In the genomic region with DNA sequence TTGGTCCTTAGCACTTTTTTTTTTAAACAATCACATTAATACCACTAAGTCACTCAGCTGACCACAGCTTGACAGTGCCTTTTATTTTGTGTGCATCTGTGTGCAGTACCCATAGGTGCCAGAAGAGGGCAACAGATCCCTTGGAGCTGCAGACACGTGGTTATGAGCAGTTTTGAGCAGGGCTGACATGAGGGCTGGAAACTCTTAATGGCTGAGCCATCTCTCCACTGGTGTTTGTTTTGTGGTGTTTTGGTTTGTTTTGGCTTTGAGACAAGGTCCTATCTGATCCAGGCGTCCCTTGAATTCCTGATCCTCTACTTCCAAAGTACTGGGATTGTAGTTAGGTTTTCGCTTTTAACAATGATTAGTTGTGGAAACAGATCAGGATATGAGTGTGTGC, we compare ENCODE assay signal across 10 mouse cellular contexts. TPM values are rescaled to one million over a fixed set of nuclear protein-coding genes. Genes with fewer than 3 reads are reported as not detected.
A peak's percentile ranks its signal among the peaks of the same experiment; 100 is the strongest.
DNase-seq lines count a peak whose midpoint lies in the region; ATAC-seq lines count a peak whose summit lies in the region.
"Had no signal": no experiment of that assay in that cellular context is flagged by ENCODE, and none has a peak within 500 bp of the region (broad histone marks: within the 10 kb centered on the region; RNA-seq: fewer than 3 reads in every experiment).

No protein-coding gene starts in this region.

- ATAC-seq in forebrain, embryonic 11.5 days (replicated peaks; ENCODE audit: low FRiP score), result no peak
- no peak for ATAC-seq in forebrain, embryonic 15.5 days (replicated peaks)
- ATAC-seq in monocyte, adult 5-6 weeks (replicated peaks; ENCODE audit: insufficient number of reproducible peaks, low FRiP score, low TSS enrichment, poor library complexity, severe bottlenecking), result peak; percentile 60; the same call in 1 of the 2 replicates

- WGBS in forebrain, embryonic 11.5 days, result 59% methylated on average over 3 of the region's 3 CpGs
- 67% methylated on average over 3 of the region's 3 CpGs for WGBS in forebrain, embryonic 15.5 days

- no peak overlapping the region for H3K4me3 ChIP-seq in forebrain, embryonic 11.5 days (ENCODE audit: low read depth, low read length)
- H3K4me3 ChIP-seq in forebrain, embryonic 15.5 days, result no peak overlapping the region
- H3K4me3 ChIP-seq: stomach, embryonic 15.5 days had no signal

- no peak overlapping the region for H3K9ac ChIP-seq in forebrain, embryonic 11.5 days (ENCODE audit: low read length)
- H3K9ac ChIP-seq in forebrain, embryonic 15.5 days (replicated peaks), result no peak overlapping the region
- H3K9ac ChIP-seq: stomach, embryonic 15.5 days had no signal

- H3K27ac ChIP-seq in forebrain, embryonic 11.5 days (ENCODE audit: low read depth, low read length), result no peak overlapping the region
- no peak overlapping the region for H3K27ac ChIP-seq in forebrain, embryonic 15.5 days (replicated peaks)
- H3K27ac ChIP-seq: stomach, embryonic 15.5 days had no signal

- H3K4me1 ChIP-seq in forebrain, embryonic 11.5 days (replicated peaks; ENCODE audit: control insufficient read depth, insufficient read depth, low read length), result no peaks in the 10 kb centered on the region
- no peaks in the 10 kb centered on the region for H3K4me1 ChIP-seq in forebrain, embryonic 15.5 days
- H3K4me1 ChIP-seq: stomach, embryonic 15.5 days had no signal

- peak; percentile 70 for DNase-seq in forebrain, embryonic 11.5 days (ENCODE audit: low spot score)
- peak; percentile 29 for DNase-seq in spleen, adult 12 weeks (ENCODE audit: low spot score)
- DNase-seq in spleen, postnatal 36 days (ENCODE audit: low spot score in 2 of 2), result no peak
- peak; percentile 61 for DNase-seq in forelimb bud, embryonic 11.5 days (ENCODE audit: low read depth, low spot score)
- no peak for DNase-seq in frontal cortex, postnatal 36 days (ENCODE audit: low spot score in 2 of 2)
- no peak for DNase-seq in ovary, postnatal 10 days (ENCODE audit: low spot score)

- H3K36me3 ChIP-seq in forebrain, embryonic 11.5 days (ENCODE audit: control insufficient read depth, insufficient read depth, low read length), result no peaks in the 10 kb centered on the region
- no peaks in the 10 kb centered on the region for H3K36me3 ChIP-seq in forebrain, embryonic 15.5 days
- H3K36me3 ChIP-seq: stomach, embryonic 15.5 days had no signal

- no peak overlapping the region for H3K4me2 ChIP-seq in forebrain, embryonic 11.5 days (ENCODE audit: low read depth, low read length, severe bottlenecking)
- no peak overlapping the region for H3K4me2 ChIP-seq in forebrain, embryonic 15.5 days (replicated peaks)
- H3K4me2 ChIP-seq: stomach, embryonic 15.5 days had no signal

- H3K27me3 ChIP-seq in forebrain, embryonic 11.5 days (ENCODE audit: control insufficient read depth, insufficient read depth, low read length), result no peaks in the 10 kb centered on the region
- H3K27me3 ChIP-seq in forebrain, embryonic 15.5 days, result no peaks in the 10 kb centered on the region
- H3K27me3 ChIP-seq: stomach, embryonic 15.5 days had no signal

- no peaks in the 10 kb centered on the region; the same call in 1 of the 2 replicates for H3K9me3 ChIP-seq in forebrain, embryonic 11.5 days (ENCODE audit: control insufficient read depth, low read length)
- no peaks in the 10 kb centered on the region for H3K9me3 ChIP-seq in forebrain, embryonic 15.5 days
- H3K9me3 ChIP-seq: stomach, embryonic 15.5 days had no signal

RNA-seq across cellular contexts. Expression of a gene that starts 8.2 kb away (rescaled TPM):
- polyA plus RNA-seq in forebrain, embryonic 11.5 days (2014; fragmentation: Nextera tagmentation; extraction: Ambion mirVana), result not detected in 2 replicates
- polyA plus RNA-seq in forebrain, embryonic 15.5 days (2015; fragmentation: Nextera tagmentation; extraction: Ambion mirVana), result not detected in 2 replicates
- not detected in 3 replicates for total RNA-seq in monocyte, adult 5-6 weeks (2017)
- total RNA-seq: left cerebral cortex, postnatal 14 days had no signal

RNA-seq across cellular contexts. Expression of a gene that starts 8.3 kb away (rescaled TPM):
- polyA plus RNA-seq in forebrain, embryonic 11.5 days (2014; fragmentation: Nextera tagmentation; extraction: Ambion mirVana), result 26.7 and 28.5 TPM in 2 replicates
- 14.8 and 23.3 TPM in 2 replicates for polyA plus RNA-seq in forebrain, embryonic 15.5 days (2015; fragmentation: Nextera tagmentation; extraction: Ambion mirVana)
- 0.96 to 6.9 TPM (median 4.4 TPM) in 3 replicates for total RNA-seq in monocyte, adult 5-6 weeks (2017)

RNA-seq across cellular contexts. Expression of a gene that starts 15.0 kb away (rescaled TPM):
- 66.1 and 75.0 TPM in 2 replicates for polyA plus RNA-seq in forebrain, embryonic 11.5 days (2014; fragmentation: Nextera tagmentation; extraction: Ambion mirVana)
- polyA plus RNA-seq in forebrain, embryonic 15.5 days (2015; fragmentation: Nextera tagmentation; extraction: Ambion mirVana), result 89.2 and 93.1 TPM in 2 replicates
- total RNA-seq in monocyte, adult 5-6 weeks (2017), result 6.8 to 22.3 TPM (median 21.0 TPM) in 3 replicates

RNA-seq across cellular contexts. Expression of a gene that starts 30.9 kb away (rescaled TPM):
- 1.0 and 1.2 TPM in 2 replicates for polyA plus RNA-seq in forebrain, embryonic 11.5 days (2014; fragmentation: Nextera tagmentation; extraction: Ambion mirVana)
- polyA plus RNA-seq in forebrain, embryonic 15.5 days (2015; fragmentation: Nextera tagmentation; extraction: Ambion mirVana), result not detected in 2 replicates
- not detected in 3 replicates for total RNA-seq in monocyte, adult 5-6 weeks (2017)

RNA-seq across cellular contexts. Expression of a gene that starts 38.3 kb away (rescaled TPM):
- polyA plus RNA-seq in forebrain, embryonic 11.5 days (2014; fragmentation: Nextera tagmentation; extraction: Ambion mirVana), result 5.1 and 6.0 TPM in 2 replicates
- polyA plus RNA-seq in forebrain, embryonic 15.5 days (2015; fragmentation: Nextera tagmentation; extraction: Ambion mirVana), result 7.6 and 8.1 TPM in 2 replicates
- total RNA-seq in monocyte, adult 5-6 weeks (2017), result 12.9 to 26.5 TPM (median 15.3 TPM) in 3 replicates

Comparison
In these comparisons a context has a peak if more than half of its experiments do, and no peak if none do; other contexts are left out.
1. DNase-seq: peak in forebrain, embryonic 11.5 days (single experiment), spleen, adult 12 weeks (single experiment) and forelimb bud, embryonic 11.5 days (single experiment); none in spleen, postnatal 36 days (0 of 2), frontal cortex, postnatal 36 days (0 of 2) and ovary, postnatal 10 days (single experiment).